Mouse (Mus musculus) granulocyte monocyte progenitor cell, adult 5-6 weeks (primary cell): Measurements from ENCODE around the gene Gpr171. TPM values are rescaled to one million over a fixed set of nuclear protein-coding genes. Genes with fewer than 3 reads are reported as not detected.

Experiments
- ATAC-seq: replicated peaks from 2 replicates; pipeline ENCODE4 v1.8.0; 2016; ENCODE audit warnings: mild to moderate bottlenecking, moderate TSS enrichment, inconsistent platforms; ENCODE audit not compliant: poor library complexity, severe bottlenecking
- total RNA-seq, 2 experiments: library from RNA; stranded (forward) in 1 of 2; stranded (reverse) in 1 of 2; fragments of 200-712, 200-1000 nt in 1 of 2; fragments of >200 nt in 1 of 2; fragmentation: Nextera tagmentation in 1 of 2; gene quantifications; 2 replicates each; pipeline ENCODE4 v1.2.3; 2014 to 2017

Gpr171 gene
- total RNA-seq, 2 experiments from 2014 or later: 17.4 to 24.2 TPM

DNA sequence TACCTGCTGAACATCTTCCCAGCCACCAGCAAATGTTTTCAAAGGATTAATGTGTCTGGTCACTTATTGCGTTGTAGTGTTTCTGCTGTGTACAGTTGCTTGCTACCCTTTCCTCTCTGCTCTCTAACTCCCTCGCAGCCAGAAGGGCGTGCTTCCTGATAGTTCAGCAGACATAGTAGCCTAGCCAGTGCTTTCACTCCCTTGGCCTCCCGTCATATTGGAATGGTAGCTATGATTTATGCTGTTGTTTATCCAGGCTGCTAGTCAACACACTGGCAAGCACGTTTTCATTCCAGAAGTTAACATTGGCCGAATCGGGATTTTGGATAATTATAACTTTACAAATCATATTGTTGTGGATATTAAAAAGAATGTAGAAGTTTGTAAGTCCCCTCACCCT is 41.5 kb downstream of the Gpr171 start:
- no peak for ATAC-seq

DNA sequence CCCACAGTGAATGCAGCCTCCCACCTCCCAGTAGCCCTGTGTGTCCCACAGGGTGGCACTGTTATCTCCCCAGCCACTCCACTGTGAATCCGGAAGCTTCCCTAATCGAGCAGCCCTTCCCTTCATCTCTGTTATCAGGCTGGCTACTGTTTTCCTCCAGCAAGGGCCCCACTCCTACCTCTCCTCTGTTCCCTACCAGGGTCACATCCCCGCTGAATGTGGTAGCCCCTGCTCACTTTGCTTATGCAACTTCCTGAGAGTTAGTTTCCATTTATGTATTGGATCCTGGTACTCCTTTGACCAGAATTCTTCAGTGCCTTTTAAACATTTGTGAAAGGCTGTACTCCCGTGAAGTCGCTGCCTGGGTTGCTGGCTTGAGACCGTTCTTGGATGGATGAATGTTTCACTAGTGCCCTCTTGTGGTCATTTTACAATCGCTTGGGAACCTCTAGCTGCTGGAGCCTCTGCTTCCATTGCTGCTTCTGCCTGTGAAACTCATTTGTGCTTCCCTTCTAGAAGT is 42.5 kb downstream of the Gpr171 start:
- peak; percentile 60 for ATAC-seq

DNA sequence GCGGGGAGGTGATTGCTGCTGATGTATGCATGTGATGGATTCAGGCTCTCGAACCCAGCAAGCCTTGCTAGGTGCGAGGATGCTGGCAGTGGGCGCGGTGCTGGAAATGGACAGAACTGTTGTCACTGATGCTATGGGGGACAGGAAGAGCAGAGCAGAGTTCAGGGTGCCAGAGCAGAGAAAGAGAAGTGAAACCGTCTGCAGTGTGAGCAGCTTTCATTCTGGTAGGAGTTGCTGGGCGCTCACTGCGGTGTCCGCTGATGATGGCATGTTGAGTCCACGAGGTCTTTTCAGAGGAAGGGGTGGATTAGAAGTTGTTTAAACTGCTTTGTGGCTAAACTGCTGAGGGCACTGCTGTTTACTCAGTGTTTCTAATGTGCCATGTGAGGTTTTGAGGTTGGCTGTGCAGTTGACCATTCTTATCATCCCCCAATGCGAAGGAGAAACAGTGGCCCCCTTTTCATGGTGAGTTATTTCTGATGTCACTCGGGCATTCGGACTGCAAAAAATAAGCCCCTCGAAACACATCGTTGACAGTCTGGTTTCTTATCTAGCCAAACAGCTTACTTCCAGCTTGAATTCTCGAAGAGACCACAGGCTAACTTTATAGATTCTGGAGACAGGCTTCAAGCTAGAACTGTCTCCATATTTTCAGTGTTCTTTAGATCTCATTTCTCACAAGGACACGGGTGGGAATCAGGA is 46.6 kb downstream of the Gpr171 start:
- peak; percentile 90 for ATAC-seq

Other genes with a start within 250 kb of the Gpr171 start
- not detected in 2 replicates for gene Clrn1, start 216.5 kb downstream of the Gpr171 start, total RNA-seq (2014; fragmentation: Nextera tagmentation)
- gene Clrn1, start 216.5 kb downstream of the Gpr171 start, total RNA-seq (2017): not detected in 2 replicates
- 0.81 and 1.7 TPM in 2 replicates for gene Med12l, start 96.0 kb downstream of the Gpr171 start, total RNA-seq (2014; fragmentation: Nextera tagmentation)
- 1.2 and 2.4 TPM in 2 replicates for gene Med12l, start 96.0 kb downstream of the Gpr171 start, total RNA-seq (2017)
- gene P2ry14, start 51.8 kb upstream of the Gpr171 start, total RNA-seq (2014; fragmentation: Nextera tagmentation): 7.4 and 8.6 TPM in 2 replicates
- 3.6 and 6.3 TPM in 2 replicates for gene P2ry14, start 51.8 kb upstream of the Gpr171 start, total RNA-seq (2017)
- gene Gpr87, start 93.3 kb upstream of the Gpr171 start, total RNA-seq (2014; fragmentation: Nextera tagmentation): not detected in 2 replicates
- not detected in 2 replicates for gene Gpr87, start 93.3 kb upstream of the Gpr171 start, total RNA-seq (2017)
- gene P2ry13, start 109.1 kb upstream of the Gpr171 start, total RNA-seq (2014; fragmentation: Nextera tagmentation): 0.30 and 0.47 TPM in 2 replicates
- 0.05 TPM in 1 of 2 replicates, not detected in the other for gene P2ry13, start 109.1 kb upstream of the Gpr171 start, total RNA-seq (2017)
- not detected in 2 replicates for gene P2ry12, start 161.1 kb upstream of the Gpr171 start, total RNA-seq (2014; fragmentation: Nextera tagmentation)
- not detected in 2 replicates for gene P2ry12, start 161.1 kb upstream of the Gpr171 start, total RNA-seq (2017)
- gene Igsf10, start 242.6 kb upstream of the Gpr171 start, total RNA-seq (2014; fragmentation: Nextera tagmentation): not detected in 2 replicates
- not detected in 2 replicates for gene Igsf10, start 242.6 kb upstream of the Gpr171 start, total RNA-seq (2017)